Mouse (Mus musculus) liver, postnatal 0 days (tissue): ENCODE measurements around the gene Map1b. TPM values are rescaled to one million over a fixed set of nuclear protein-coding genes. Genes with fewer than 3 reads are reported as not detected.

ENCODE experiments used
- ATAC-seq: fragments of 200-750 bp; cut with Nextera tagmentation; 2 replicates; pipeline ENCODE4 v1.8.0; 2017; ENCODE audit warnings: mild to moderate bottlenecking, moderate library complexity
- DNase-seq: peaks from one replicate; pipeline ENCODE4 v3.0.0-alpha.2; 2016
- H3K27ac ChIP-seq: fragments of 300-500 bp; sonication (generic); 2 replicates; pipeline ENCODE4 v1.5.1; 2014; ENCODE audit warnings: antibody characterized with exemption, moderate library complexity, mild to moderate bottlenecking, low read depth
- H3K27me3 ChIP-seq: fragments of 300-500 bp; sonication (generic); 2 replicates; pipeline ENCODE4 v1.6.1; 2014; ENCODE audit warnings: low read length, control low read depth, mixed read lengths; ENCODE audit not compliant: insufficient read depth
- H3K36me3 ChIP-seq: fragments of 300-500 bp; sonication (generic); replicated peaks from 2 replicates; pipeline ENCODE4 v1.6.1; 2014; ENCODE audit warnings: mild to moderate bottlenecking, control low read depth, low read length, moderate library complexity, mixed read lengths; ENCODE audit not compliant: insufficient read depth
- H3K4me1 ChIP-seq: fragments of 300-500 bp; sonication (generic); 2 replicates; pipeline ENCODE4 v1.6.1; 2014; ENCODE audit warnings: antibody characterized with exemption, mild to moderate bottlenecking, control low read depth; ENCODE audit not compliant: insufficient read depth
- H3K4me2 ChIP-seq: fragments of 300-500 bp; sonication (generic); 2 replicates; pipeline ENCODE4 v1.6.1; 2014; ENCODE audit warnings: low read depth, mild to moderate bottlenecking, low read length, moderate library complexity, mixed read lengths
- H3K4me3 ChIP-seq: fragments of 300-500 bp; sonication (generic); 2 replicates; pipeline ENCODE4 v1.5.1; 2014; ENCODE audit warnings: low read depth, low read length
- H3K9ac ChIP-seq: fragments of 300-500 bp; sonication (generic); replicated peaks from 2 replicates; pipeline ENCODE4 v1.6.1; 2014; ENCODE audit warnings: mild to moderate bottlenecking, moderate library complexity
- H3K9me3 ChIP-seq: fragments of 300-500 bp; sonication (generic); 2 replicates; pipeline ENCODE4 v1.6.1; 2016; ENCODE audit warnings: mild to moderate bottlenecking, control low read depth, low read length, mixed read lengths
- CTCF ChIP-seq: sonication (generic); IDR thresholded peaks from 2 replicates; pipeline ENCODE4 v1.5.1; 2016; ENCODE audit warnings: antibody characterized with exemption, low read depth
- EP300 ChIP-seq: IDR thresholded peaks from 2 replicates; pipeline ENCODE4 v1.6.1; 2016; ENCODE audit warnings: antibody characterized with exemption, low read depth, mild to moderate bottlenecking
- WGBS: fragments of 180-500 bp; shearing (Covaris S2); extraction: QIAGEN DNeasy Blood & Tissue Kit; methylation state at CpG from one replicate; pipeline ENCODE4 v1.1.7; 2014; ENCODE audit not compliant: insufficient replicate concordance; 5-methylcytosine and 5-hydroxymethylcytosine counted together
- polyA plus RNA-seq: library from polyadenylated mRNA; unstranded; fragments of >200 nt; fragmentation: Nextera tagmentation; extraction: Ambion mirVana; gene quantifications from 2 replicates; pipeline ENCODE4 v1.2.1, GENCODE M21; 2015

The Map1b gene
- polyA plus RNA-seq, 1 experiment from 2014 or later: 1.2 TPM

DNA sequence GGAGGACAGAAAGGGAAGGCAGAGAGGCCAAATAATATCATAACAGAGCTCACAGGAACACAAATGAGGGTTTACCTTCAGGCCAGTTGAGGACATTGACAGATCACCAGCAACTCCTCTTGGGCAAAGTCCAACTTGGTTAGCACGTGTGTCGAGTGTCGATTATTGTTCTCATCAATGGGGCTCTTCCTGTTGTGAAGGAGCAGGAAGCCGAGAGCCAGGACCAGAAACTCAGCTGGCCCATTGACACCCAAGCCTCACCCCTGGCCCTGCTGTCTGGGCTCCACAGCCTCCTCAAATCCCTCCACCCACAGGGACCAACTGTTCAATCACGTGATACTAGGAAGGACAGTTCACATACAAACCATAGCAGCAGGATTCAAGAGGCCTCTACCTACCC, 22.9 kb upstream of the Map1b start:
- H3K27me3 ChIP-seq: no peaks in the 10 kb centered on the region
- DNase-seq (no peak), ATAC-seq (no peak)
- TF ChIP-seq EP300 (no peak), CTCF (no peak)
- H3K36me3 ChIP-seq: no peaks in the 10 kb centered on the region
- 36% methylated on average over 5 of the region's 5 CpGs for WGBS
- H3K4me2 ChIP-seq: no peak overlapping the region
- no peaks in the 10 kb centered on the region for H3K9me3 ChIP-seq
- no peaks in the 10 kb centered on the region for H3K4me1 ChIP-seq
- no peak overlapping the region for H3K27ac ChIP-seq
- H3K4me3 ChIP-seq: no peak overlapping the region
- H3K9ac ChIP-seq: no peak overlapping the region

- Histone ChIP-seq H3K27ac (no peak overlapping the region), H3K27me3 (no peaks in the 10 kb centered on the region)
- no peak for DNase-seq
Observed at GRCm38 (mm10) chr13:99538851-99539250, 22.5 kb upstream of the Map1b start.

GRCm38 (mm10) chr13:99537908-99538513, 21.7 kb upstream of the Map1b start:
- no peak for DNase-seq
- 41% methylated on average over 8 of the region's 8 CpGs for WGBS
- TF ChIP-seq CTCF: no peak
- TF ChIP-seq EP300: no peak

More at GRCm38 (mm10) chr13:99538851-99539250, 22.5 kb upstream of the Map1b start:
- Histone ChIP-seq H3K4me3 (no peak overlapping the region), H3K4me2 (no peak overlapping the region), H3K4me1 (no peaks in the 10 kb centered on the region), H3K36me3 (no peaks in the 10 kb centered on the region), H3K9me3 (no peaks in the 10 kb centered on the region), H3K9ac (no peak overlapping the region)
- ATAC-seq: no peak
- WGBS: 69% methylated on average over 11 of the region's 11 CpGs
- TF ChIP-seq EP300 (no peak), CTCF (no peak)

DNA sequence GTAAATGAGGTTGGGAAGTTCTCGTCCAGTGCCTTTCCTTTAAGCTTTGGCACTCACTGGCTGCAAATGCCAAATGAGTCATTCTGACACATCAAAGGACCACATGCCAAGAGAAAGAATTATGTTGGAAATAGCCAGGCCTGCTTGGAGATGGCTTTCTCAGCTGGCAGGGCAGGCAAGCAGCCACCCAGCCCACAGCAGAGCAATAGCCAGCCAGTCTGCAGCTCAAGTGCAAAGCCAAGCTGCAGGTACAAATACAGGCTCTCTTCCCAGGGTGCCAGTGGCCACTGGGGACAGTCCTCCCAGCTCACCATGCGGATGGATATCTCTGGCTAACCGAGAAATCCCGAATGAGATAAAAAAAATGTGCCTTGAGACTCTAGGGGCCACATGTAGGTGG, 12.1 kb upstream of the Map1b start:
- WGBS: 70% methylated on average over 4 of the region's 4 CpGs
- DNase-seq: no peak
- TF ChIP-seq CTCF (no peak), EP300 (no peak)
- Histone ChIP-seq H3K4me1 (no peaks in the 10 kb centered on the region), H3K36me3 (no peaks in the 10 kb centered on the region), H3K9ac (no peak overlapping the region), H3K27me3 (no peaks in the 10 kb centered on the region), H3K9me3 (no peaks in the 10 kb centered on the region), H3K4me3 (no peak overlapping the region), H3K4me2 (no peak overlapping the region), H3K27ac (no peak overlapping the region)
- ATAC-seq: no peak

More at GRCm38 (mm10) chr13:99537908-99538513, 21.7 kb upstream of the Map1b start:
- Histone ChIP-seq H3K4me3 (no peak overlapping the region), H3K27ac (no peak overlapping the region), H3K9ac (no peak overlapping the region), H3K4me1 (no peaks in the 10 kb centered on the region), H3K27me3 (no peaks in the 10 kb centered on the region), H3K9me3 (no peaks in the 10 kb centered on the region), H3K36me3 (no peaks in the 10 kb centered on the region), H3K4me2 (no peak overlapping the region)
- ATAC-seq: no peak

DNA sequence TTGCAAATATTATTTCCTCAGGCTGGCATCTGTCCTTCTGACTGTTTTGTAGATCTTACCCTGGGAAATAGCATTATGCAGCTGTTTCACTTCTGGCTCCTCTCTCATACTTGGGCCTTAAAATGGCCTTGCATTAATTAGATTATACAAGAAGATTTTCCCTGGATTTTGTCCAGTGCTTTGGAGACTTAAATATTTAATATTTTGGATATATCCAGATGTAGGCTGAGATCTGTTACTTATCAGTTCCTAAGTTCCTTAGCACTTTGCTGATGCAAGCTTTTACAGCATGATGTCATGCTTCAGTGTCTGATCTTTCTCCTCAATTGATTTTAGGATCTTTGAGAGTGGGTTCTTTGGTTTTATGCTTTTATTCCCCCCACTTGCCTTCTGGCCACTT, 11.6 kb upstream of the Map1b start:
- Histone ChIP-seq H3K27ac (no peak overlapping the region), H3K9me3 (no peaks in the 10 kb centered on the region), H3K4me2 (no peak overlapping the region), H3K9ac (no peak overlapping the region), H3K36me3 (no peaks in the 10 kb centered on the region), H3K4me3 (no peak overlapping the region), H3K27me3 (no peaks in the 10 kb centered on the region), H3K4me1 (no peaks in the 10 kb centered on the region)
- DNase-seq (no peak), ATAC-seq (no peak)
- TF ChIP-seq CTCF (no peak), EP300 (no peak)

DNA sequence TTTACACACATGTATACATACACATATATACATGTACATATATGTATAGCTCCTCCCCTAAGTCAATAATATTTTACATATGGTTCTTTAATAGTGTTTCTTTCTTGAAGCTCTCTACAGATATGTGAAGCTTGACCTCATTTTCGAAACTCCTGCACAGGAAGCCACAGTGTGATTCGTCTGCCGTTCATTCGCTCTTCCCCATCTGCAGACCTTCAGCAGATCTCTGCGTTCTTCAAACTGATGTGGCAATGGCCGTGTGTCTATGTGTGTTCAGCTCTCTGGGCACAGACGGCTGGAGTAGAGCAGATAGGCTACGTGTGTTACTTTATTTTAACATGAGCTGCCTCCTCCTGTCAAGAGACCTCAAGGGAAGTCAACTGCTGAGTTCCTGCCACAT, 9.2 kb upstream of the Map1b start:
- H3K9ac ChIP-seq: no peak overlapping the region
- DNase-seq (no peak), ATAC-seq (no peak)
- H3K4me2 ChIP-seq: no peak overlapping the region
- no peak for TF ChIP-seq EP300
- no peaks in the 10 kb centered on the region for H3K27me3 ChIP-seq
- no peak overlapping the region for H3K4me3 ChIP-seq
- no peak overlapping the region for H3K27ac ChIP-seq
- H3K36me3 ChIP-seq: no peaks in the 10 kb centered on the region
- 53% methylated on average over 8 of the region's 8 CpGs for WGBS
- no peaks in the 10 kb centered on the region for H3K4me1 ChIP-seq
- no peaks in the 10 kb centered on the region for H3K9me3 ChIP-seq

DNA sequence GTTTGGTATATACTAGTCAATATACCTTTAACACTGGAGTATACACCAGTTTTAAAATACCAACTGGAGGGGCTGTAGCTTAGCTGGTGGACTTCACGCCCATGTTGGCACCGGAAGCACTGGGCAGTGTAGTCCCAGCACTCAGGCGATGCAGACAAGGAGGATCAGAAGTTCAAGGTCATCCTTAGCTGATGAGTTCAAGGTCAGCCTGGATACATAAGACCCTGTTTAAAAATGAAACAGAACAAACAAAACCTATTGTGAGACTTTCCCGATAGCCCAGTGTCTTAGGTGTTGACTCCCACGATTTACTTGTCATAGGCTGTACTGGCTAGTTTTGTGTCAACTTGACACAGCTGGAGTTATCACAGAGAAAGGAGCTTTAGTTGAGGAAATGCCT, 1.5 kb upstream of the Map1b start:
- TF ChIP-seq EP300 (no peak), CTCF (no peak)
- Histone ChIP-seq H3K27ac (no peak overlapping the region), H3K4me1 (peaks cover 7% of the 10 kb centered on the region; the same call in 1 of the 2 replicates), H3K36me3 (no peaks in the 10 kb centered on the region), H3K4me2 (no peak overlapping the region), H3K4me3 (no peak overlapping the region), H3K27me3 (peaks cover 41% of the 10 kb centered on the region), H3K9me3 (no peaks in the 10 kb centered on the region), H3K9ac (no peak overlapping the region)
- 75% methylated on average over 5 of the region's 5 CpGs for WGBS
- DNase-seq (no peak), ATAC-seq (no peak)
